Comparison of ENCODE assay signal across 31 mouse cellular contexts in genomic region chr1:63464441-63464840, GRCm38 (mm10). TPM values are rescaled to one million over a fixed set of nuclear protein-coding genes. Genes with fewer than 3 reads are reported as not detected.
A peak's percentile ranks its signal among the peaks of the same experiment; 100 is the strongest.
DNase-seq lines count a peak whose midpoint lies in the region; ATAC-seq and TF ChIP-seq lines count a peak whose summit lies in the region.
"Had no signal": no experiment of that assay in that cellular context is flagged by ENCODE, and none has a peak within 500 bp of the region (broad histone marks: within the 10 kb centered on the region; RNA-seq: fewer than 3 reads in every experiment).

No protein-coding gene starts in this region.

- no peaks in the 10 kb centered on the region for H3K27me3 ChIP-seq in limb, embryonic 14.5 days (ENCODE audit: control insufficient read depth, insufficient read depth, low read length)
- H3K27me3 ChIP-seq in limb, embryonic 10.5 days (ENCODE audit: low read depth, poor library complexity, severe bottlenecking): no peaks in the 10 kb centered on the region
- H3K27me3 ChIP-seq in embryonic facial prominence, embryonic 12.5 days: no peaks in the 10 kb centered on the region
- H3K27me3 ChIP-seq: heart, embryonic 13.5 days; hindbrain, embryonic 15.5 days; intestine, embryonic 15.5 days; limb, embryonic 15.5 days; liver, embryonic 13.5 days; megakaryocyte, embryonic 14.5 days; midbrain, embryonic 13.5 days; neural tube, embryonic 13.5 days had no signal

- H3K4me3 ChIP-seq in limb, embryonic 14.5 days (replicated peaks; ENCODE audit: low read length): no peak overlapping the region
- H3K4me3 ChIP-seq in limb, embryonic 10.5 days: no peak overlapping the region
- no peak overlapping the region for H3K4me3 ChIP-seq in embryonic facial prominence, embryonic 12.5 days
- H3K4me3 ChIP-seq: erythroblast, embryonic 14.5 days; gastrocnemius, adult 2 months; heart, embryonic 13.5 days; hindbrain, embryonic 15.5 days; intestine, embryonic 15.5 days; limb, embryonic 15.5 days; liver, embryonic 13.5 days; megakaryocyte, embryonic 14.5 days; midbrain, embryonic 13.5 days; neural tube, embryonic 13.5 days had no signal

- 32% methylated on average over 1 of the region's 1 CpGs for WGBS in limb, embryonic 14.5 days
- 42% methylated on average over 1 of the region's 1 CpGs for WGBS in limb, embryonic 10.5 days
- WGBS in embryonic facial prominence, embryonic 12.5 days: 19% methylated on average over 1 of the region's 1 CpGs

- ATAC-seq in limb, embryonic 14.5 days (ENCODE audit: low FRiP score, low read depth): no peak
- ATAC-seq in embryonic facial prominence, embryonic 12.5 days (ENCODE audit: insufficient number of reproducible peaks, insufficient read depth, low FRiP score, low TSS enrichment): no peak
- ATAC-seq in granulocyte monocyte progenitor cell, adult 5-6 weeks (replicated peaks; ENCODE audit: poor library complexity, severe bottlenecking): no peak
- ATAC-seq in inflammation-experienced regulatory T-cells, adult 6 months: no peak
- ATAC-seq: intestine, embryonic 15.5 days; lung, postnatal 0 days; midbrain, embryonic 13.5 days had no signal

- TF ChIP-seq POLR2A in limb, embryonic 14.5 days (IDR thresholded peaks at IDR 0.05; ENCODE audit: borderline replicate concordance, extremely low read depth, insufficient read depth, insufficient read length): no peak

- no peak overlapping the region for H3K9ac ChIP-seq in limb, embryonic 14.5 days (ENCODE audit: low read depth, low read length, severe bottlenecking)
- H3K9ac ChIP-seq in embryonic facial prominence, embryonic 12.5 days: no peak overlapping the region
- H3K9ac ChIP-seq: heart, embryonic 13.5 days; hindbrain, embryonic 15.5 days; intestine, embryonic 15.5 days; limb, embryonic 15.5 days; liver, embryonic 13.5 days; midbrain, embryonic 13.5 days; neural tube, embryonic 13.5 days had no signal

- H3K4me2 ChIP-seq in limb, embryonic 14.5 days (replicated peaks; ENCODE audit: low read depth, low read length, severe bottlenecking): no peak overlapping the region
- no peak overlapping the region for H3K4me2 ChIP-seq in embryonic facial prominence, embryonic 12.5 days (replicated peaks)
- H3K4me2 ChIP-seq: heart, embryonic 13.5 days; hindbrain, embryonic 15.5 days; intestine, embryonic 15.5 days; limb, embryonic 15.5 days; liver, embryonic 13.5 days; midbrain, embryonic 13.5 days; neural tube, embryonic 13.5 days had no signal

- H3K9me3 ChIP-seq in limb, embryonic 14.5 days (ENCODE audit: control insufficient read depth, low read length): no peaks in the 10 kb centered on the region
- H3K9me3 ChIP-seq in limb, embryonic 10.5 days (replicated peaks): no peaks in the 10 kb centered on the region
- no peaks in the 10 kb centered on the region for H3K9me3 ChIP-seq in embryonic facial prominence, embryonic 12.5 days
- H3K9me3 ChIP-seq: heart, embryonic 13.5 days; hindbrain, embryonic 15.5 days; intestine, embryonic 15.5 days; limb, embryonic 15.5 days; liver, embryonic 13.5 days; megakaryocyte, embryonic 14.5 days; midbrain, embryonic 13.5 days; neural tube, embryonic 13.5 days had no signal

- DNase-seq in adrenal gland, adult 2 months: peak; percentile 20
- DNase-seq in adrenal gland, postnatal 10 days: no peak
- DNase-seq in limb, embryonic 14.5 days (ENCODE audit: low spot score): peak; percentile 25
- DNase-seq in limb, embryonic 10.5 days (ENCODE audit: low spot score): no peak
- no peak for DNase-seq in spleen, postnatal 10 days (ENCODE audit: low spot score in 2 of 2)
- DNase-seq: cerebellum, adult 8-10 months; cerebellum, postnatal 25 days; gastrocnemius, adult 2 months; gastrocnemius, postnatal 36 days; heart, postnatal 10 days; kidney, adult 2 months; kidney, postnatal 4 days; liver, embryonic 13.5 days; lung, adult 18-20 months; lung, postnatal 4 days; thymus, postnatal 14 days had no signal

- H3K4me1 ChIP-seq in limb, embryonic 14.5 days (ENCODE audit: control insufficient read depth, insufficient read depth, low read length): no peaks in the 10 kb centered on the region
- peaks cover 10% of the 10 kb centered on the region for H3K4me1 ChIP-seq in limb, embryonic 10.5 days
- H3K4me1 ChIP-seq in embryonic facial prominence, embryonic 12.5 days: peaks cover 15% of the 10 kb centered on the region; the same call in 1 of the 2 replicates
- H3K4me1 ChIP-seq: heart, embryonic 13.5 days; hindbrain, embryonic 15.5 days; intestine, embryonic 15.5 days; limb, embryonic 15.5 days; liver, embryonic 13.5 days; megakaryocyte, embryonic 14.5 days; midbrain, embryonic 13.5 days; neural tube, embryonic 13.5 days had no signal

- no peak overlapping the region for H3K27ac ChIP-seq in limb, embryonic 14.5 days (replicated peaks; ENCODE audit: low read depth, low read length)
- no peak overlapping the region for H3K27ac ChIP-seq in limb, embryonic 10.5 days
- H3K27ac ChIP-seq in embryonic facial prominence, embryonic 12.5 days: peak overlapping the region; percentile 30; the same call in 1 of the 2 replicates
- H3K27ac ChIP-seq: gastrocnemius, adult 2 months; heart, embryonic 13.5 days; hindbrain, embryonic 15.5 days; intestine, embryonic 15.5 days; kidney, postnatal 0 days; limb, embryonic 15.5 days; liver, embryonic 13.5 days; midbrain, embryonic 13.5 days; neural tube, embryonic 13.5 days had no signal

- no peaks in the 10 kb centered on the region for H3K36me3 ChIP-seq in limb, embryonic 14.5 days (ENCODE audit: control insufficient read depth, insufficient read depth, low read length)
- no peaks in the 10 kb centered on the region for H3K36me3 ChIP-seq in limb, embryonic 10.5 days
- no peaks in the 10 kb centered on the region for H3K36me3 ChIP-seq in embryonic facial prominence, embryonic 12.5 days
- H3K36me3 ChIP-seq: heart, embryonic 13.5 days; hindbrain, embryonic 15.5 days; intestine, embryonic 15.5 days; limb, embryonic 15.5 days; liver, embryonic 13.5 days; neural tube, embryonic 13.5 days had no signal

RNA-seq across cellular contexts. Expression of gene Adam23, which starts 18.8 kb away (rescaled TPM):
- total RNA-seq in adrenal gland, adult 2 months (2021): 10 to 100 TPM in 1 of 2 experiments, 1 to 10 TPM in 1; 9.2 to 17.1 TPM
- polyA plus RNA-seq in adrenal gland, adult 2 months (2012; rRNA removed): 4.1 and 8.5 TPM in 2 replicates
- 10 to 100 TPM; 15.0 to 18.1 TPM for total RNA-seq in adrenal gland, postnatal 10 days (2021)
- polyA plus RNA-seq in limb, embryonic 14.5 days (2012; rRNA removed): 6.4 and 7.9 TPM in 2 replicates
- polyA plus RNA-seq in limb, embryonic 14.5 days (2014; fragmentation: Nextera tagmentation; extraction: Ambion mirVana): 4.3 and 5.2 TPM in 2 replicates
- polyA plus RNA-seq in limb, embryonic 10.5 days (2016; fragmentation: Nextera tagmentation; extraction: Ambion mirVana): 1.6 and 3.1 TPM in 2 replicates
- 10.4 and 10.7 TPM in 2 replicates for polyA plus RNA-seq in embryonic facial prominence, embryonic 12.5 days (2016; fragmentation: Nextera tagmentation; extraction: Ambion mirVana)
- not detected in 2 replicates for total RNA-seq in granulocyte monocyte progenitor cell, adult 5-6 weeks (2014; fragmentation: Nextera tagmentation)
- total RNA-seq in granulocyte monocyte progenitor cell, adult 5-6 weeks (2017): not detected in 2 replicates
- under 1 TPM in 2 of 3 experiments, not detected in 1; 0.38 to 0.45 TPM for polyA plus RNA-seq in inflammation-experienced regulatory T-cells, adult 6 months (2017; shearing (Covaris generic))
- total RNA-seq: hematopoietic stem cell, adult 5-6 weeks; MEL had no signal
- polyA plus RNA-seq: erythroblast, embryonic 14.5 days had no signal

Comparison
In these comparisons a context has a peak if more than half of its experiments do, and no peak if none do; other contexts are left out.
1. DNase-seq: peak in adrenal gland, adult 2 months (single experiment) and limb, embryonic 14.5 days (single experiment); none in adrenal gland, postnatal 10 days (single experiment), limb, embryonic 10.5 days (single experiment) and spleen, postnatal 10 days (0 of 2).